Mouse (Mus musculus): ENCODE results near the gene Chid1.
A peak's percentile ranks its signal among the peaks of the same experiment; 100 is the strongest.

Chid1 gene

GRCm38 (mm10) chr7:141558946-141559345, 19.3 kb upstream of the Chid1 start:
- no peak for DNase-seq (ENCODE audit: low spot score in 2 of 2)

- no peak for DNase-seq (ENCODE audit: low spot score in 2 of 2)
Measured at GRCm38 (mm10) chr7:141558329-141558776, 18.7 kb upstream of the Chid1 start.

- no peak for DNase-seq (ENCODE audit: low spot score in 2 of 2)
Measured at GRCm38 (mm10) chr7:141550464-141550863, 10.8 kb upstream of the Chid1 start.

- no peak for DNase-seq (ENCODE audit: low spot score in 2 of 2)
Measured at GRCm38 (mm10) chr7:141549432-141550061, 9.9 kb upstream of the Chid1 start.

GRCm38 (mm10) chr7:141544654-141545053, 5.0 kb upstream of the Chid1 start:
- no peak for DNase-seq (ENCODE audit: low spot score in 2 of 2)

- no peak for DNase-seq (ENCODE audit: low spot score in 2 of 2)
Measured at GRCm38 (mm10) chr7:141542588-141542987, 2.9 kb upstream of the Chid1 start.

GRCm38 (mm10) chr7:141541681-141542080, 2.0 kb upstream of the Chid1 start:
- no peak for DNase-seq (ENCODE audit: low spot score in 2 of 2)

GRCm38 (mm10) chr7:141540312-141541081, 840 bp upstream of the Chid1 start:
- DNase-seq (ENCODE audit: low spot score in 2 of 2) = peak in 1 of 2 experiments; percentile 68

GRCm38 (mm10) chr7:141538852-141539555, 653 bp downstream of the Chid1 start:
- DNase-seq (ENCODE audit: low spot score in 2 of 2) = no peak

GRCm38 (mm10) chr7:141535570-141535969, 4.1 kb downstream of the Chid1 start:
- no peak for DNase-seq (ENCODE audit: low spot score in 2 of 2)

GRCm38 (mm10) chr7:141525580-141525925, 14.1 kb downstream of the Chid1 start:
- DNase-seq (ENCODE audit: low spot score in 2 of 2) = no peak

GRCm38 (mm10) chr7:141524760-141525579, 14.7 kb downstream of the Chid1 start:
- peak; percentile 40 to 62 for DNase-seq (ENCODE audit: low spot score in 2 of 2)

GRCm38 (mm10) chr7:141524271-141524670, 15.4 kb downstream of the Chid1 start:
- no peak for DNase-seq (ENCODE audit: low spot score in 2 of 2)

GRCm38 (mm10) chr7:141523007-141523406, 16.6 kb downstream of the Chid1 start:
- DNase-seq (ENCODE audit: low spot score in 2 of 2) = no peak

GRCm38 (mm10) chr7:141519795-141520194, 19.9 kb downstream of the Chid1 start:
- DNase-seq (ENCODE audit: low spot score in 2 of 2) = no peak

- no peak for DNase-seq (ENCODE audit: low spot score in 2 of 2)
Measured at GRCm38 (mm10) chr7:141518926-141519325, 20.7 kb downstream of the Chid1 start.

GRCm38 (mm10) chr7:141518296-141518695, 21.4 kb downstream of the Chid1 start:
- DNase-seq (ENCODE audit: low spot score in 2 of 2) = no peak

- DNase-seq (ENCODE audit: low spot score in 2 of 2) = no peak
Measured at GRCm38 (mm10) chr7:141517638-141518037, 22.0 kb downstream of the Chid1 start.

GRCm38 (mm10) chr7:141510681-141511191, 28.9 kb downstream of the Chid1 start:
- DNase-seq (ENCODE audit: low spot score in 2 of 2) = no peak

- DNase-seq (ENCODE audit: low spot score in 2 of 2) = no peak
Measured at GRCm38 (mm10) chr7:141510196-141510595, 29.5 kb downstream of the Chid1 start.

GRCm38 (mm10) chr7:141508160-141508559, 31.5 kb downstream of the Chid1 start:
- DNase-seq (ENCODE audit: low spot score in 2 of 2) = no peak

- no peak for DNase-seq (ENCODE audit: low spot score in 2 of 2)
Measured at GRCm38 (mm10) chr7:141506278-141506677, 33.4 kb downstream of the Chid1 start.
